In the genomic region with DNA sequence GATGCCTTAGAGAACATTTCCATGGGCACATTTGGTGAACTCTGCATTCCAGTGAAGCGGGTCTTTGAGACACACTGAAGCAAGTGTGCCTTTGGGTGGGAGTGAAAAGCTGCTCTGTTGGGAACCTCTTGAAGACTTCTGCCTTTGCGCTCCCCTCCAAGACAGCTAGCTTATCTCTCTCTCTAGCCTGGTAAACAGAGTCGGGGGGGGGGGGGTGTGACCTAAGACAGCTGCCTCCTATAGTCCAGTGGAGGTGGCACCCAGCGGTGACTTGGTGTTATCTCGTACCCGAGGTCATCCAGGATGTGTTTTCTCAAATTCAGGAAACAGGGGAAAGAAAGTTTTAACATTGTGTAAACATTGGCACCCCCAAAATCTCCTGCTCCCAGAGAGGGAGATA, we compare ENCODE assay signal across 21 mouse cellular contexts.
DNase-seq lines count a peak whose midpoint lies in the region; ATAC-seq and TF ChIP-seq lines count a peak whose summit lies in the region.
"Had no signal": no experiment of that assay in that cellular context is flagged by ENCODE, and none has a peak within 500 bp of the region (broad histone marks: within the 10 kb centered on the region; RNA-seq: fewer than 3 reads in every experiment).

No protein-coding gene starts in this region.

- peak; percentile 36 for DNase-seq in liver
- no peak for DNase-seq in liver, postnatal 0 days
- DNase-seq in liver, embryonic 13.5 days, result no peak
- DNase-seq in left cerebral cortex, postnatal 36 days (ENCODE audit: low spot score in 2 of 2), result no peak
- DNase-seq in cerebellum, postnatal 10 days, result no peak
- DNase-seq: adrenal gland, adult 2 months; adrenal gland, postnatal 25 days; cerebellum, adult 18-20 months; cerebellum, adult 9-11 months; gastrocnemius, postnatal 10 days; heart, adult 18-20 months; heart, postnatal 14 days had no signal

- no peak overlapping the region for H3K27ac ChIP-seq in liver, postnatal 0 days (ENCODE audit: low read depth)
- H3K27ac ChIP-seq in liver, embryonic 13.5 days, result 0 out of 2 replicates have a peak overlapping the region, but pooled peaks have one; percentile 29
- H3K27ac ChIP-seq: embryonic facial prominence, embryonic 13.5 days; forebrain, embryonic 12.5 days; heart, embryonic 15.5 days; hindbrain, embryonic 14.5 days had no signal

- no peak for ATAC-seq in liver, postnatal 0 days
- peak; percentile 40; the same call in 1 of the 2 replicates for ATAC-seq in common myeloid progenitor, adult 5-6 weeks (replicated peaks; ENCODE audit: low read depth, poor library complexity, severe bottlenecking)
- ATAC-seq in liver, embryonic 13.5 days (ENCODE audit: low read depth), result peak; percentile 45; the same call in 1 of the 2 replicates
- ATAC-seq in megakaryocyte-erythroid progenitor cell, adult 5-6 weeks (replicated peaks; ENCODE audit: low FRiP score, low TSS enrichment, poor library complexity, severe bottlenecking), result peak; percentile 65
- ATAC-seq: forebrain, embryonic 16.5 days had no signal

- no peaks in the 10 kb centered on the region for H3K9me3 ChIP-seq in liver, postnatal 0 days (ENCODE audit: low read length)
- H3K9me3 ChIP-seq in liver, embryonic 13.5 days (replicated peaks), result no peaks in the 10 kb centered on the region
- H3K9me3 ChIP-seq: embryonic facial prominence, embryonic 13.5 days; forebrain, embryonic 12.5 days; heart, embryonic 10.5 days; heart, embryonic 15.5 days; hindbrain, embryonic 10.5 days had no signal

- no peak overlapping the region for H3K4me3 ChIP-seq in liver, postnatal 0 days (ENCODE audit: low read depth, low read length)
- H3K4me3 ChIP-seq in liver, embryonic 13.5 days (replicated peaks), result no peak overlapping the region
- H3K4me3 ChIP-seq: embryonic facial prominence, embryonic 13.5 days; forebrain, embryonic 12.5 days; heart, embryonic 10.5 days; heart, embryonic 15.5 days; hindbrain, embryonic 10.5 days had no signal

- no peak for TF ChIP-seq CTCF in liver, postnatal 0 days (IDR thresholded peaks at IDR 0.05; ENCODE audit: low read depth)

- 21% methylated on average over 6 of the region's 6 CpGs for WGBS in liver, postnatal 0 days (ENCODE audit: insufficient replicate concordance)
- 10% methylated on average over 6 of the region's 6 CpGs for WGBS in liver, embryonic 13.5 days (ENCODE audit: insufficient replicate concordance)

- intact Hi-C loops in left cerebral cortex, postnatal 36 days (cut with DNase I), result no loop called here

- no peak overlapping the region for H3K4me2 ChIP-seq in liver, postnatal 0 days (ENCODE audit: low read depth, low read length)
- H3K4me2 ChIP-seq in liver, embryonic 13.5 days, result no peak overlapping the region
- H3K4me2 ChIP-seq: embryonic facial prominence, embryonic 13.5 days; forebrain, embryonic 12.5 days; heart, embryonic 15.5 days; hindbrain, embryonic 14.5 days had no signal

- no peak for TF ChIP-seq EP300 in liver, postnatal 0 days (IDR thresholded peaks at IDR 0.05; ENCODE audit: low read depth)

- H3K4me1 ChIP-seq in liver, postnatal 0 days (ENCODE audit: insufficient read depth), result peaks cover 6% of the 10 kb centered on the region; the same call in 1 of the 2 replicates
- peaks cover 22% of the 10 kb centered on the region for H3K4me1 ChIP-seq in liver, embryonic 13.5 days (replicated peaks)

- no peaks in the 10 kb centered on the region for H3K36me3 ChIP-seq in liver, postnatal 0 days (replicated peaks; ENCODE audit: insufficient read depth, low read length)
- no peaks in the 10 kb centered on the region for H3K36me3 ChIP-seq in liver, embryonic 13.5 days
- H3K36me3 ChIP-seq: forebrain, embryonic 12.5 days; heart, embryonic 10.5 days; heart, embryonic 15.5 days had no signal

- no peak overlapping the region for H3K9ac ChIP-seq in liver, postnatal 0 days (replicated peaks)
- H3K9ac ChIP-seq in liver, embryonic 13.5 days, result no peak overlapping the region
- H3K9ac ChIP-seq: embryonic facial prominence, embryonic 13.5 days; forebrain, embryonic 12.5 days; heart, embryonic 15.5 days; hindbrain, embryonic 14.5 days had no signal

- no peaks in the 10 kb centered on the region for H3K27me3 ChIP-seq in liver, postnatal 0 days (ENCODE audit: insufficient read depth, low read length)
- H3K27me3 ChIP-seq in liver, embryonic 13.5 days, result no peaks in the 10 kb centered on the region
- H3K27me3 ChIP-seq: heart, embryonic 15.5 days had no signal
